Mouse (Mus musculus): ENCODE measurements around the gene Kcnn1.

- no peak for TF ChIP-seq EP300 (IDR thresholded peaks at IDR 0.05; ENCODE audit: insufficient read depth, low read depth, low read length)
- no peak for TF ChIP-seq POLR2A (IDR thresholded peaks at IDR 0.05; ENCODE audit: insufficient read depth, low read depth, low read length)
- no peak for TF ChIP-seq CTCF (IDR thresholded peaks at IDR 0.05)
Observed at GRCm38 (mm10) chr8:70868559-70869198, 5.6 kb upstream of the Kcnn1 start.
